Mouse (Mus musculus) lung, postnatal 0 days (tissue): Measurements from ENCODE around the gene Ppp1r13l. TPM values are rescaled to one million over a fixed set of nuclear protein-coding genes. Genes with fewer than 3 reads are reported as not detected.

Source experiments
- ATAC-seq: fragments of 200-750 bp; cut with Nextera tagmentation; 2 replicates; pipeline ENCODE4 v1.8.0; 2017; ENCODE audit warnings: moderate library complexity
- DNase-seq: peaks from one replicate; pipeline ENCODE4 v3.0.0-alpha.2; 2016; ENCODE audit warnings: low spot score
- H3K27ac ChIP-seq: fragments of 300-500 bp; sonication (generic); 2 replicates; pipeline ENCODE4 v1.5.1; 2014; ENCODE audit warnings: antibody characterized with exemption, mild to moderate bottlenecking, low read length, mixed read lengths
- H3K27me3 ChIP-seq: fragments of 300-500 bp; sonication (generic); replicated peaks from 2 replicates; pipeline ENCODE4 v1.6.1; 2014; ENCODE audit warnings: low read length, mixed read lengths; ENCODE audit not compliant: insufficient read depth
- H3K36me3 ChIP-seq: fragments of 300-500 bp; sonication (generic); 2 replicates; pipeline ENCODE4 v1.6.1; 2014; ENCODE audit warnings: low read length, mixed read lengths; ENCODE audit not compliant: insufficient read depth
- H3K4me1 ChIP-seq: fragments of 300-500 bp; sonication (generic); 2 replicates; pipeline ENCODE4 v1.6.1; 2014; ENCODE audit warnings: antibody characterized with exemption, low read depth, low read length, mixed read lengths; ENCODE audit not compliant: insufficient read depth
- H3K4me2 ChIP-seq: fragments of 300-500 bp; sonication (generic); replicated peaks from 2 replicates; pipeline ENCODE4 v1.6.1; 2014; ENCODE audit warnings: low read depth, mild to moderate bottlenecking, low read length, moderate library complexity, mixed read lengths
- H3K4me3 ChIP-seq: fragments of 300-500 bp; sonication (generic); 2 replicates; pipeline ENCODE4 v1.5.1; 2014; ENCODE audit warnings: low read depth, low read length
- H3K9ac ChIP-seq: fragments of 300-500 bp; sonication (generic); replicated peaks from 2 replicates; pipeline ENCODE4 v1.6.1; 2014; ENCODE audit warnings: low read depth, mild to moderate bottlenecking
- H3K9me3 ChIP-seq: fragments of 300-500 bp; sonication (generic); 2 replicates; pipeline ENCODE4 v1.6.1; 2016; ENCODE audit warnings: low read length, mixed read lengths
- CTCF ChIP-seq: IDR thresholded peaks from 2 replicates; pipeline ENCODE4 v1.5.1; 2016; ENCODE audit warnings: antibody characterized with exemption, mild to moderate bottlenecking
- EP300 ChIP-seq: IDR thresholded peaks from 2 replicates; pipeline ENCODE4 v1.6.1; 2016; ENCODE audit warnings: antibody characterized with exemption, mild to moderate bottlenecking, control low read depth
- WGBS: fragments of 180-500 bp; shearing (Covaris S2); extraction: QIAGEN DNeasy Blood & Tissue Kit; methylation state at CpG from one replicate; pipeline ENCODE4 v1.1.7; 2014; 5-methylcytosine and 5-hydroxymethylcytosine counted together
- polyA plus RNA-seq: library from polyadenylated mRNA; unstranded; fragments of >200 nt; fragmentation: Nextera tagmentation; extraction: Ambion mirVana; gene quantifications from 2 replicates; pipeline ENCODE4 v1.2.1, GENCODE M21; 2015

The Ppp1r13l gene
- polyA plus RNA-seq, 1 experiment from 2014 or later = 4.1 TPM

DNA sequence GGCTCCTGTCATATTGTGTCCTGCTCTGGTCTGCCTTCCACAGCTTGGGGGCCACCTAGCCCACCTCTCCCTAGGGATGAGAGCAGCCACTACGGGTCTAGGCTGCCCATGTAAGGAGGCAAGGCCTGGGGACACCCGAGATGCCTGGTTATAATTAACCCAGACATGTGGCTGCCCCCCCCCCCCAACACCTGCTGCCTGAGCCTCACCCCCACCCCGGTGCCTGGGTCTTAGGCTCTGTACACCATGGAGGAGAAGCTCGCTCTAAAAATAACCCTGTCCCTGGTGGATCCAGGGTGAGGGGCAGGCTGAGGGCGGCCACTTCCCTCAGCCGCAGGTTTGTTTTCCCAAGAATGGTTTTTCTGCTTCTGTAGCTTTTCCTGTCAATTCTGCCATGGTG is 50.2 kb downstream of the Ppp1r13l start:
- ATAC-seq = no peak
- no peak overlapping the region for H3K4me2 ChIP-seq

DNA sequence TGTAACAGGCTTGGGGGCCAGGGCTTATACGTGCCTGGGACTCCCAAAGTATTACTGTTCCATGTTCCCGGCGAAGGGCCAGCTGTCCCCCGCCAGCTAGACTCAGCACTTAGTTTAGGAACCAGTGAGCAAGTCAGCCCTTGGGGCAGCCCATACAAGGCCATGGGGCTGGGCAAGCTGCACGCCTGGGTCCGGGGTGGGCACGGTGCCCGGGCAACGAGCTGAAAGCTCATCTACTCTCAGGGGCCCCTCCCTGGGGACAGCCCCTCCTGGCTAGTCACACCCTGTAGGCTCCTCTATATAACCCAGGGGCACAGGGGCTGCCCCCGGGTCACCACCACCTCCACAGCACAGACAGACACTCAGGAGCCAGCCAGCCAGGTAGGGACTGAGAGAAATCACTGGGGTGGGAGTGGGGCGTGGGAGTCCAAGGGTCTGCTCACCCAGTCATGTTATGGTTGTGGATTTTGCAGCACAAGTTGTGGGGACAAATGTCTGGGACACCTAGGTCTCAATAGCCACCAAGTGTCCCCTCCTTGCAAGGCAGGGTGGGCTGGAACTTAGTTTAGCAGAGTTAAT is 51.3 kb downstream of the Ppp1r13l start:
- 70% methylated on average over 11 of the region's 11 CpGs for WGBS
- DNase-seq (no peak), ATAC-seq (0 out of 2 replicates have a peak, but pooled peaks have one; percentile 23)
- Histone ChIP-seq H3K27me3 (no peaks in the 10 kb centered on the region), H3K4me3 (no peak overlapping the region), H3K9me3 (no peaks in the 10 kb centered on the region), H3K9ac (no peak overlapping the region), H3K36me3 (no peaks in the 10 kb centered on the region), H3K27ac (no peak overlapping the region), H3K4me1 (no peaks in the 10 kb centered on the region), H3K4me2 (no peak overlapping the region)
- TF ChIP-seq CTCF = no peak
- TF ChIP-seq EP300 = no peak

More for the DNA sequence above, 50.2 kb downstream of the Ppp1r13l start:
- DNase-seq = no peak
- Histone ChIP-seq H3K9me3 (no peaks in the 10 kb centered on the region), H3K36me3 (no peaks in the 10 kb centered on the region), H3K27me3 (no peaks in the 10 kb centered on the region), H3K9ac (no peak overlapping the region), H3K27ac (no peak overlapping the region), H3K4me1 (no peaks in the 10 kb centered on the region), H3K4me3 (no peak overlapping the region)
- TF ChIP-seq CTCF (no peak), EP300 (no peak)
- WGBS = 37% methylated on average over 6 of the region's 6 CpGs

DNA sequence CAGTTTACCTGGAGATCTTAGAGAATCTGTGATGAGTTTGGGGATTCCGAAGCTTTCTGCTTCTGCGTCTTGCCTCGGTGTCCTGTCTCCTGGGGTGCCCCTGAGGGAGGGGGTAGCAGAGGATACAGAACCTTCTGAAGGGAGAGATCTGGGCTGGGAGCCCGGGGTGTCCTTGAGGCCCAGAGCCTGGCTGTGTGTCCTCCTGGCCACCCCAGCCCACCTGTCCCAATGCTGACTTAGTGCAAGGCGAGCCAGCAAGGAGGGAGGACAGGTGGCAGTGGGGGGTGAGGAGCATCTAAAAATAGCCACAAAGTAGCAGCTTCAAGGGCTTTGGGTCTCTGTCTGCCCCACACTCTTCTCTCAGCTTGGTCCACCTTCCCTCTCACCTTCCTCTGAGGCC is 52.2 kb downstream of the Ppp1r13l start:
- Histone ChIP-seq H3K4me3 (no peak overlapping the region), H3K9ac (no peak overlapping the region), H3K27ac (no peak overlapping the region), H3K36me3 (no peaks in the 10 kb centered on the region), H3K4me1 (no peaks in the 10 kb centered on the region), H3K27me3 (no peaks in the 10 kb centered on the region), H3K9me3 (no peaks in the 10 kb centered on the region), H3K4me2 (no peak overlapping the region)
- 80% methylated on average over 5 of the region's 5 CpGs for WGBS
- TF ChIP-seq EP300 (no peak), CTCF (no peak)
- ATAC-seq (no peak), DNase-seq (no peak)

DNA sequence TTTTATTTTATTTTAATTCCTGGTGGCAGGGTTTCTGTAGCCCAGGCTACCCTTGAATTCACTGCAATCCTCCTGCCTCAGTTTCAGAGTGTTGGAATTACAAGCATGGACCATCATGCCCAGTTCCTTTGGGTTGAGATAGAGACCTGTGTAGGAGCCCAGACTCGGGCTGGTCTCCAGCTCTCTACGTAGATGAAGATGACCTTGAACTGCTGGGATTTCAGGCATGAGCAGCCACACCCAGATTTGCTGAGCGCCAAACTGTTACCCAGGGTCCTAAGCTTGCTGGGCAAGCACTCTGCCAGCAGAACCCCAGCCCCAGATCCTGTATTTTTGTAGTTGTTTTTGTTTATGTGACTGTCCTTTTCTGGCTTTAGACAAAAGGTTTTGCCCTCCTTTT is 54.0 kb downstream of the Ppp1r13l start:
- H3K9ac ChIP-seq = no peak overlapping the region
- H3K36me3 ChIP-seq = no peaks in the 10 kb centered on the region
- H3K27ac ChIP-seq = no peak overlapping the region
- WGBS = 77% methylated on average over 3 of the region's 3 CpGs
- TF ChIP-seq EP300 (no peak), CTCF (no peak)
- no peaks in the 10 kb centered on the region for H3K4me1 ChIP-seq
- no peak overlapping the region for H3K4me2 ChIP-seq
- no peak overlapping the region for H3K4me3 ChIP-seq
- ATAC-seq (no peak), DNase-seq (no peak)
- no peaks in the 10 kb centered on the region for H3K9me3 ChIP-seq
- H3K27me3 ChIP-seq = no peaks in the 10 kb centered on the region

DNA sequence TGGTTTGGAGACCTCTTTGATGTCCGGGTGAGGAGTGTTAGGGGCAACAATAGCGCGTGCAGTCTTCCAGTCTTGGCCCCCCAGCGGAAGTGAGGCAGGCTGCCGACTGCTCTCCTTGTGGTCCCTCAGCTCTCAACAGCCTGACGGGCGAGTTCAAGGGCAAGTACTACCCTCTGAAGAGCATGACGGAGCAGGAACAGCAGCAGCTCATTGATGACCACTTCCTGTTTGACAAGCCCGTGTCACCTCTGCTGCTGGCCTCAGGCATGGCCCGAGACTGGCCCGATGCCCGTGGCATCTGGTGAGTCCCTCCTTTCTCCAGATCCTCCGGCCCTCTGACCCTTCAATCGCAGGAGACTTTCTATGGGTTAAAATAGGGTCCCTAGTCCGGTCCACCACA is 57.0 kb downstream of the Ppp1r13l start:
- no peak overlapping the region for H3K4me3 ChIP-seq
- no peak overlapping the region for H3K9ac ChIP-seq
- TF ChIP-seq EP300 (no peak), CTCF (no peak)
- H3K27ac ChIP-seq = no peak overlapping the region
- H3K4me2 ChIP-seq = no peak overlapping the region
- ATAC-seq = no peak
- H3K27me3 ChIP-seq = peaks cover 10% of the 10 kb centered on the region
- no peaks in the 10 kb centered on the region for H3K4me1 ChIP-seq
- H3K9me3 ChIP-seq = no peaks in the 10 kb centered on the region
- 41% methylated on average over 15 of the region's 15 CpGs for WGBS
- DNase-seq = no peak
- H3K36me3 ChIP-seq = no peaks in the 10 kb centered on the region

DNA sequence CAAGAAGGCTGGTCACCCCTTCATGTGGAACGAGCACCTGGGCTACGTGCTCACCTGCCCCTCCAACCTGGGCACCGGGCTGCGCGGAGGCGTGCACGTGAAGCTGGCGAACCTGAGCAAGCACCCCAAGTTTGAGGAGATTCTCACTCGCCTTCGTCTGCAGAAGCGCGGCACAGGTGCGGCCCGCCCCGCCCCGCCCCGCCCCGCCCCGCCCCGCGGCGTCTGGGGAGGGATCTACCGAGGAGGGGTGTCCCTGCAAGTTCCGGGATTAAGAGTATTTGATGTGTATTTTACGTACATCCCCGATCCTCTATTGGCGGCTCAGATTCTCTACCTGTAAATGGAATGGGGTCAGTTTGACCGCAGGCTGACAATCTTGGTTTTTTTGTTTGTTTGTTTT is 60.6 kb downstream of the Ppp1r13l start:
- H3K4me3 ChIP-seq = 0 out of 2 replicates have a peak overlapping the region, but pooled peaks have one; percentile 2
- H3K9me3 ChIP-seq = no peaks in the 10 kb centered on the region
- H3K36me3 ChIP-seq = no peaks in the 10 kb centered on the region
- no peaks in the 10 kb centered on the region for H3K4me1 ChIP-seq
- H3K4me2 ChIP-seq = peak overlapping the region; percentile 27
- no peak overlapping the region for H3K27ac ChIP-seq
- no peak for DNase-seq
- no peak for ATAC-seq
- H3K27me3 ChIP-seq = peaks cover 10% of the 10 kb centered on the region
- TF ChIP-seq EP300 (no peak), CTCF (no peak)
- H3K9ac ChIP-seq = no peak overlapping the region
- 3% methylated on average over 28 of the region's 28 CpGs for WGBS
